Mouse (Mus musculus) adrenal gland, postnatal 25 days (tissue): ENCODE results near the gene Hid1. TPM values are rescaled to one million over a fixed set of nuclear protein-coding genes. Genes with fewer than 3 reads are reported as not detected.
A peak's percentile ranks its signal among the peaks of the same experiment; 100 is the strongest.

Experiments used
- DNase-seq: peaks from one replicate; pipeline ENCODE4 v3.0.0; 2021; ENCODE audit warnings: mixed read lengths
- total RNA-seq: library from RNA; stranded (reverse); gene quantifications from 2 replicates; pipeline ENCODE4 v1.2.3, GENCODE M21; 2021

The Hid1 gene
- total RNA-seq, 1 experiment from 2014 or later = 13.2 TPM

DNA sequence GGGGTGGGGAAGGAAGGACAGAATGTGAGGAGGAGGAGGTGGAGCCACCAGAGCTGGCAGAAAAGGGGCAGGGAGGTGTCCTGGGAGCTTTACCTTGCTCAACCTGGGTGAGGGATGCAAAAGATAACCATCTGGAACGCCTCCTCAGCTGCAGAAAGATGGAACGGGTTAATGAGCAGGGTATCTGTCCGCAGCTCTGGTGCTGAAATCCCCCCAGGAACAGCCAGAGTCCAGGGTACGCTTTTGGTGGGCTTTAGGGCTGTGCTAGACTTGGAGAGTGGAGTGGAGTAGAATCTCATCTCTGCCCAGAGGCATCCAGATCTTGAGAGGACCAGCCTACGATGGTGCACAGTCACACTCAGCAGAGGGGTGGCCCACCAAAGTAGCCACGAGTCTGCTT, 31.4 kb downstream of the Hid1 start:
- DNase-seq = no peak

GRCm38 (mm10) chr11:115335223-115335622, 32.3 kb downstream of the Hid1 start:
- DNase-seq = peak; percentile 45

- DNase-seq = no peak
Observed at GRCm38 (mm10) chr11:115334531-115334930, 33.0 kb downstream of the Hid1 start, which contains the start of gene Otop3. TSS of gene Otop3 (plus strand) at chr11:115334731.

- no peak for DNase-seq
Observed at GRCm38 (mm10) chr11:115329339-115329738, 38.2 kb downstream of the Hid1 start.

DNA sequence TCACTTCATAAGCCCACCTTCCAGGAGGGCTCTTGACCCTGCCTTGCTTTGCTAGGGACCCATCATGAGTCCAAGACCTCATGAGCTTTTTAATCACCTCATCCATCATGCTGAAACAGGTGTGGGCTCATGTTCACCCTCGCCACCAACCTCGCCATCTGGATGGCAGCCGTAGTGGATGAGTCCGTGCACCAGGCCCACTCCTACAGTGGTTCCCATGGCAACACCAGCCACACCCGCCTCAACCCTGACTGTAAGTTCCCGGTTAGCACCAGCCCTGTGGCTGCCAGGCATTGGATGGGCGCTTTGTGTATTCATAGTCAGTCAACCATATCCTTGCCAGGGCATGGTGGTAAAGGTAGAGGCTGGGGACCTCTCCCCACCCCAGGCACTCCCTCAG, 40.8 kb downstream of the Hid1 start:
- no peak for DNase-seq

DNA sequence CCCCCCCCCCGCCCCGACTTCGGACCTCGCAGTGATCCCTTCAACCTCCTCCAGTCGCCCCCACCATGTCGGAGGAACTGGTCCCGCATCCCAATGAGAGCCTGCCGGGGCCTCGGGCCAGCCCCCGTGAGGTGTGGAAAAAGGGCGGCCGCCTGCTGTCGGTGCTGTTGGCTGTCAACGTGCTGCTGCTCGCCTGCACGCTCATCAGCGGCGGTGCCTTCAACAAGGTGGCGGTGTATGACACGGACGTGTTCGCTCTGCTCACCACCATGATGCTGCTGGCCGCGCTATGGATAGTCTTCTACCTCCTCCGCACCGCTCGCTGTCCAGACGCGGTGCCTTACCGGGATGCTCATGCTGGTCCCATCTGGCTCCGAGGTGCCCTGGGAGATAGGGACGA, 44.2 kb downstream of the Hid1 start:
- DNase-seq = no peak

GRCm38 (mm10) chr11:115321906-115322693, 45.5 kb downstream of the Hid1 start, which contains the start of gene Ush1g:
TSS of gene Ush1g (minus strand) at chr11:115322041.
- peak; percentile 76 for DNase-seq

- DNase-seq = no peak
Observed at GRCm38 (mm10) chr11:115319704-115320383, 47.7 kb downstream of the Hid1 start.

GRCm38 (mm10) chr11:115318245-115319027, 49.1 kb downstream of the Hid1 start:
- DNase-seq = no peak

DNA sequence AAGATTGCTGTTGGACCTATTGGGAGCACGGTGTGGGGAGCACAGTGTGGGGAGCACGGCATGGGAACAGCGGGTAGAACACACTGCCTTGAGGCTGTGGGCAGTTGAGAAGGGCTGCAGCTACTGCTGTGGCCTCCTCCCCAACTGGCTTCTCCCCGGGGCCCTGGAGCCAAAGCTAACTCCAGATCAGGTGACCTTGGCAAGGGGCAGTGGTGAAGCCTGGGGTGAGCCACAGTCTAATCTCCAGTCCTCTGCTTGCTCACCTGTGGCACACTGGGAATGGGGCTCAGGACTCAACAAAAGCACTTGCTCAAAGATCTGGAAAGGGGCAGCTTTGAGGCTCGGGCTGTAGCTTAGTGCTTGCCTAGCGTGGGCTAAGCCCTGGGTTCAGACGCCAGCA, 50.4 kb downstream of the Hid1 start:
- no peak for DNase-seq

GRCm38 (mm10) chr11:115314249-115314648, 53.3 kb downstream of the Hid1 start:
- DNase-seq = no peak

- no peak for DNase-seq
Observed at GRCm38 (mm10) chr11:115308781-115309180, 58.8 kb downstream of the Hid1 start.

DNA sequence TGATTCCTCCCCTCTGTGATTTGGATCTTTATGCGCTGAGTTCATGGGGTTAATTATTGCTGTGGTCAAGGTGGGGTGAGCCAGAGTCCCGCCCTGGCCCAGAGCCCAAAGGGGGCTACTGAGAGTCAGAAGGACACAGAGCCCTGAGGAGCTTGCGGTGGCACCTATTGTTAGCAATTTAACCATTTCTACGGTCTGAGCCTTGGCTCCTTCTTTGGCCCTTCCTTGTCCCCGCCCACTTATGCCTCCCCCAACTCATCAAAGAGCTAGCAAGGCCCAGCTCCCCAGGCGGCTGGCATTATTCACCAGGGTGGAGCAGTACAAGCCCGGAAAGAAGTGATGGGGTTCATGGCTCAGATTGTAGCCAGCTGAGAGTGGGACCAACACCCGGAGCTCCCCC, 60.7 kb downstream of the Hid1 start, which contains the start of gene Otop2:
TSS of gene Otop2 (plus strand) at position 301 of the 400 bp plus-strand sequence.
- DNase-seq = no peak

DNA sequence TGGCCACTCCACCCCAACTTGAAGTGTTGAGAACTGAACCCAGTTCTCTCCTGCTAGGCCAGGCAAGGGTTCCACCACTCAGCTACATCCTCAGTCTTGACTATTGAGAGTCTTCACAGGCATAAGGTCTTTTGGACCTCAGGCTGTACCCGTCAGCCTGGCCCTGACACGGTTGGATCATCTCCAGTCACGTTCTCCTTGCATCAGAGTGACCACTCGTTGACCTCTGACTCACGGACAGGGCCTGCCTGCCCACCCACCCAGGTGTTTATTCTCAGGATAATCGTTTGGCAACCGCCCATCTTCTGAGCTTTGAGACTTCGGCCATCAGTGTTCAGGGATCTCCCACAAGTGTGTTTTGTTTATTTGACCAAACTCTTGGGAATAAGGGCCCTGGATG, 64.4 kb downstream of the Hid1 start:
- no peak for DNase-seq

DNA sequence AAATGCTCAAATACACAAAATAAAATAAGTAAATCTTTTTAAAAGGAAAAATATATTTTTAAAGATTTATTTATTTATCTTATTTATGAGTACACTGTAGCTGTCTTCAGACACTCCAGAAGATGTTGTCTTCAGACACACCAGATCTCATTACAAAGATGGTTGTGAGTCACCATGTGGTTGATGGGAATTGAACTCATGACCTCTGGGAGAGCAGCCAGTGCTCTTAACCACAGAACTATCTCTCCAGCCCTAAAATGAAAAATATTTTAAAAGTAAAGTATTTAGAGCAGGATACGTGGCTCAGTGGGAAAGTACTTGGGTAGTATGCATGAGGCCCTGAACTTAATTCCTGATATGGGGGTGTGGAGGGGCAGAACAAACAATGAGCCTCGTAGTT, 66.2 kb downstream of the Hid1 start:
- DNase-seq = no peak

DNA sequence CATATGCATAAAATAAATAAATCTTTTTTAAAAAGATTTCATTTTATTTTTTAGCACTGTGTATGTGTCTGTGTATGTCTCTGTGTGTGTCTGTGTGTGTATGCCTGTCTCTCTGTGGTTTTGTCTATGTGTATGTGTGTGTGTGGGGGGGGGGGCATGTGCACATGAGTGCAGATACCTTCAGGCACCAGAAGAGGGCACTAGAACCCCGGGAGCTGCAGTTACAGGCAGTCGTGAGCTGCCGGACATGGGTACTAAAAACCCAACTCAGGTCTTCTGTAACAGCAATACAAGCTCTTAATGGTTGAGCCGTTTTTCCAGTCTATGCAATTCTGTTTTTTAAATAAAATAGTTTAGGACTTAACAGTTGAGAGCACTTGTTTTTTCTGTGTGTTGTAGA, 66.8 kb downstream of the Hid1 start:
- no peak for DNase-seq

- no peak for DNase-seq
Observed at GRCm38 (mm10) chr11:115298160-115298559, 69.4 kb downstream of the Hid1 start.

Other genes with a start within 250 kb of the Hid1 start
- gene Cd300lf, start 233.8 kb downstream of the Hid1 start, total RNA-seq = 0.55 and 0.62 TPM in 2 replicates
- 17.5 and 18.1 TPM in 2 replicates for gene Slc9a3r1, start 204.4 kb downstream of the Hid1 start, total RNA-seq
- gene Tmem104, start 180.3 kb downstream of the Hid1 start, total RNA-seq = 19.9 and 22.3 TPM in 2 replicates
- gene Nat9, start 179.9 kb downstream of the Hid1 start, total RNA-seq = 37.3 and 38.1 TPM in 2 replicates
- 2.5 and 3.5 TPM in 2 replicates for gene Grin2c, start 100.5 kb downstream of the Hid1 start, total RNA-seq
- gene Fdxr, start 90.7 kb downstream of the Hid1 start, total RNA-seq = 1,338 and 1,408 TPM in 2 replicates
- gene Fads6, start 70.1 kb downstream of the Hid1 start, total RNA-seq = 75.5 and 93.9 TPM in 2 replicates
- not detected in 2 replicates for gene Otop2, start 60.6 kb downstream of the Hid1 start, total RNA-seq
- gene Ush1g, start 45.7 kb downstream of the Hid1 start, total RNA-seq = 0.62 and 0.79 TPM in 2 replicates
- not detected in 2 replicates for gene Otop3, start 33.0 kb downstream of the Hid1 start, total RNA-seq
- gene Cdr2l, start 14.2 kb upstream of the Hid1 start, total RNA-seq = 59.1 and 82.5 TPM in 2 replicates
- gene Mrpl58, start 36.0 kb upstream of the Hid1 start, total RNA-seq = 140 and 153 TPM in 2 replicates
- gene Atp5h, start 52.2 kb upstream of the Hid1 start, total RNA-seq = 518 and 521 TPM in 2 replicates
- gene Kctd2, start 52.4 kb upstream of the Hid1 start, total RNA-seq = 59.9 and 72.4 TPM in 2 replicates
- 0.21 TPM in 1 of 2 replicates, not detected in the other for gene Trim80, start 72.8 kb upstream of the Hid1 start, total RNA-seq
- not detected in 2 replicates for gene Slc16a5, start 94.7 kb upstream of the Hid1 start, total RNA-seq
- 11.4 and 11.5 TPM in 2 replicates for gene Armc7, start 107.9 kb upstream of the Hid1 start, total RNA-seq
- 131 and 151 TPM in 2 replicates for gene Nt5c, start 124.1 kb upstream of the Hid1 start, total RNA-seq
- 91.7 and 92.8 TPM in 2 replicates for gene Jpt1, start 146.6 kb upstream of the Hid1 start, total RNA-seq
- gene Sumo2, start 168.5 kb upstream of the Hid1 start, total RNA-seq = 254 and 263 TPM in 2 replicates
- 54.0 and 60.7 TPM in 2 replicates for gene Nup85, start 196.7 kb upstream of the Hid1 start, total RNA-seq
- 89.3 and 99.8 TPM in 2 replicates for gene Mrps7, start 236.2 kb upstream of the Hid1 start, total RNA-seq
- 25.4 and 31.1 TPM in 2 replicates for gene Gga3, start 236.3 kb upstream of the Hid1 start, total RNA-seq
- 135 and 205 TPM in 2 replicates for gene Mif4gd, start 245.2 kb upstream of the Hid1 start, total RNA-seq